Mouse (Mus musculus) hindbrain, postnatal 0 days (tissue): Measurements from ENCODE around the gene Tpp1. TPM values are rescaled to one million over a fixed set of nuclear protein-coding genes. Genes with fewer than 3 reads are reported as not detected.

Experiments used
- ATAC-seq: fragments of 200-750 bp; cut with Nextera tagmentation; 2 replicates; pipeline ENCODE4 v1.8.0; 2017; ENCODE audit warnings: mild to moderate bottlenecking, moderate TSS enrichment, moderate library complexity
- DNase-seq: peaks from one replicate; pipeline ENCODE4 v3.0.0-alpha.2; 2015; ENCODE audit warnings: low spot score
- H3K27ac ChIP-seq: fragments of 300-500 bp; sonication (generic); 2 replicates; pipeline ENCODE4 v1.5.1; 2014; ENCODE audit warnings: mild to moderate bottlenecking
- H3K27me3 ChIP-seq: fragments of 300-500 bp; sonication (generic); 2 replicates; pipeline ENCODE4 v1.6.1; 2014; ENCODE audit warnings: low read length, mixed read lengths; ENCODE audit not compliant: insufficient read depth
- H3K36me3 ChIP-seq: fragments of 300-500 bp; sonication (generic); 2 replicates; pipeline ENCODE4 v1.6.1; 2014; ENCODE audit warnings: low read length, mixed read lengths; ENCODE audit not compliant: insufficient read depth
- H3K4me1 ChIP-seq: fragments of 300-500 bp; sonication (generic); 2 replicates; pipeline ENCODE4 v1.6.1; 2014; ENCODE audit warnings: antibody characterized with exemption, low read length, mixed read lengths; ENCODE audit not compliant: insufficient read depth
- H3K4me2 ChIP-seq: fragments of 300-500 bp; sonication (generic); 2 replicates; pipeline ENCODE4 v1.6.1; 2014; ENCODE audit warnings: low read depth, mild to moderate bottlenecking, low read length, moderate library complexity, mixed read lengths
- H3K4me3 ChIP-seq: fragments of 300-500 bp; sonication (generic); 2 replicates; pipeline ENCODE4 v1.5.1; 2014; ENCODE audit warnings: low read length
- H3K9ac ChIP-seq: fragments of 300-500 bp; sonication (generic); replicated peaks from 2 replicates; pipeline ENCODE4 v1.6.1; 2014; ENCODE audit warnings: mild to moderate bottlenecking, low read length, moderate library complexity, mixed read lengths
- H3K9me3 ChIP-seq: fragments of 300-500 bp; sonication (generic); 2 replicates; pipeline ENCODE4 v1.6.1; 2016; ENCODE audit warnings: low read length, mixed read lengths
- CTCF ChIP-seq: IDR thresholded peaks from 2 replicates; pipeline ENCODE4 v1.5.1; 2016; ENCODE audit warnings: antibody characterized with exemption, control low read depth, low read depth
- WGBS: fragments of 180-500 bp; shearing (Covaris S2); extraction: QIAGEN DNeasy Blood & Tissue Kit; methylation state at CpG from one replicate; pipeline ENCODE4 v1.1.7; 2014; 5-methylcytosine and 5-hydroxymethylcytosine counted together
- polyA plus RNA-seq: library from polyadenylated mRNA; unstranded; fragments of >200 nt; fragmentation: Nextera tagmentation; extraction: Ambion mirVana; gene quantifications from 2 replicates; pipeline ENCODE4 v1.2.1, GENCODE M21; 2015
- total RNA-seq: library from RNA; depleted of rRNA; stranded (reverse); fragments of >200 nt; gene quantifications from 2 replicates; pipeline ENCODE4 v1.2.3, GENCODE M21; 2014; rRNA removed

Tpp1 gene
- total RNA-seq (64.6 and 74.7 TPM in 2 replicates), polyA plus RNA-seq (47.1 and 53.7 TPM in 2 replicates)

- peak within 1 kb of the TSS; percentile 61 for H3K9ac ChIP-seq
- H3K27me3 ChIP-seq, result no peaks in the 10 kb centered on the region
- peak within 1 kb of the TSS; percentile 50 for H3K4me3 ChIP-seq
- no peaks in the 10 kb centered on the region for H3K9me3 ChIP-seq
- DNase-seq, result peak; percentile 94
- no peak for TF ChIP-seq CTCF
- peak; percentile 95 for ATAC-seq
- no peaks in the 10 kb centered on the region for H3K4me1 ChIP-seq
- peak within 1 kb of the TSS; percentile 92 for H3K4me2 ChIP-seq
- H3K36me3 ChIP-seq, result peaks cover 38% of the 10 kb centered on the region
- peak within 1 kb of the TSS; percentile 76 for H3K27ac ChIP-seq
- WGBS, result 21% methylated on average over 20 of the region's 20 CpGs
These were observed at the start of gene Tpp1 for GRCm38 (mm10) chr7:105751491-105752433. Gene Tpp1 (minus strand): TSS chr7:105752235.

DNA sequence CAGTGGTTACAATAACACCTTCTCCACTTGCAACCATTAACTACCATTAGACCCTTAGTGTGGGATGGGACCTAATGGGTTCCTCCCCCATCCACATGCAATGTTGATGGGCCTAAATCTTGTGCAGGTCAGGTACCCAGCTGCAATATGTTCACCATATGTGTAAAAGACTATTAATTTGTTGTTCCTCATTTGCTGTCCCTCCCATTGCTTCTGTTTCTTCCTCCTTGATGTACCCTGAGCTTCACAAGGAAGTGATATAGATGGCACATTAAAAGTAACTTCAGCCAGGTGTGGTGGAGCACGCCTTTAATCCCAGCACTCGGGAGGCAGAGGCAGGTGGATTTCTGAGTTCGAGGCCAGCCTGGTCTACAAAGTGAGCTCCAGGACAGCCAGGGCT lies 44.9 kb upstream of the Tpp1 start:
- ATAC-seq, result no peak
- no peak overlapping the region for H3K4me3 ChIP-seq
- no peaks in the 10 kb centered on the region for H3K27me3 ChIP-seq
- no peak overlapping the region for H3K4me2 ChIP-seq
- WGBS, result 97% methylated on average over 3 of the region's 3 CpGs
- H3K4me1 ChIP-seq, result no peaks in the 10 kb centered on the region
- DNase-seq, result no peak
- H3K9me3 ChIP-seq, result no peaks in the 10 kb centered on the region
- no peak for TF ChIP-seq CTCF
- no peak overlapping the region for H3K27ac ChIP-seq
- no peaks in the 10 kb centered on the region for H3K36me3 ChIP-seq
- no peak overlapping the region for H3K9ac ChIP-seq

DNA sequence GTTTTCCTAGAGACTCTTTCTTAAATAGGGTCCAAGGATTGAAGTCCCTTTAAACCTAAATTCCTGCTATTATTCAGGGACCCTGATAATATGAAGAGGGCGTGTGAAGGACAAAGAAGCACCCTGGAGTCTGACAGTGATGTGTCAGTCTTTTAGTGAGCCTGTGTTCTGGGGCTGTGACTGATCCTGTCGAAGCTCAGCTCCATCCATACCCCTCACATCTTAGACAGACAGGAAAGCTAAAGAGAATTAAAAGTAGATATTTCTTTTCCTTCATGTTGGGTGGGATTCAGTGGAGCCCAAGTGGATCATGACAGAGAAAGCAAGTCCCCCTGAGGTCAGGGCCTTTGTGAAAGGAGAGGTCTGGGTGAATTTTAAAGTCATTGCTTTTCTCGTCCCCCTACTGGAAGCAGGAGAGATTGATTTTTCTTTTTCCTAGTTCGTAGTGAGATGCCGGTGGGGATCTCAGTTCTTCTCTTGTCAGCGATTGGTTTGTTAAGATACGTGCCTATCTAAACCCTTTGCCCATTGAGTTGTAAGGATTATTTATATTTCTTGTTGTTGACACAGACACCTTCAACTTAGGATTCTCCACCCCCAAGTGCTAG lies 43.8 kb upstream of the Tpp1 start:
- TF ChIP-seq CTCF, result peak; percentile 58
- DNase-seq, result no peak

DNA sequence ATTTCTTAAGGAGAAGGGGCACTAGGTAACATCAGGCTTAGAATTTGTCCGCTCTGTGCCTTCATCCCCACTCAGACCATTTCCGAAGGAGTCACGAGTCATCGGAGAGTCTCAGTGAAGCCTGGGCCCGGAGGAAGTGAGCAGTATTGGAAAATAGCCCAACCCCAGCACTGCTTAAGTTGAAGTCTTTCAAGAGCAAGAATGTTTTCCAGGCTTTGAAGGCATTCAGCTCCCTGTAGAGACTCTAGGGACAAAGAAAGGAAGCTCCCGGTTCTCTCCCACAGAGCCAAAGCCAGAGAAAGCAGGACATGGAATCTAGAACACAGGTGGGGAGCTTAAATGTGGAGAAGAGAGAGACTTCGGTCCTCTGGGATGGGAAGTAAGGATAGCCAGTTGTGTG lies 41.7 kb upstream of the Tpp1 start:
- ATAC-seq (no peak), DNase-seq (no peak)
- H3K27ac ChIP-seq, result no peak overlapping the region
- no peak overlapping the region for H3K4me3 ChIP-seq
- WGBS, result 58% methylated on average over 7 of the region's 7 CpGs
- no peaks in the 10 kb centered on the region for H3K36me3 ChIP-seq
- H3K4me1 ChIP-seq, result no peaks in the 10 kb centered on the region
- no peak for TF ChIP-seq CTCF
- no peaks in the 10 kb centered on the region for H3K9me3 ChIP-seq
- no peak overlapping the region for H3K9ac ChIP-seq
- no peaks in the 10 kb centered on the region for H3K27me3 ChIP-seq
- no peak overlapping the region for H3K4me2 ChIP-seq

More for the DNA sequence above, 43.8 kb upstream of the Tpp1 start:
- ATAC-seq, result peak; percentile 43; the same call in 1 of the 2 replicates
- 19% methylated on average over 7 of the region's 7 CpGs for WGBS
- H3K27ac ChIP-seq, result no peak overlapping the region
- no peaks in the 10 kb centered on the region for H3K4me1 ChIP-seq
- no peak overlapping the region for H3K9ac ChIP-seq
- no peak overlapping the region for H3K4me3 ChIP-seq
- no peaks in the 10 kb centered on the region for H3K9me3 ChIP-seq
- no peak overlapping the region for H3K4me2 ChIP-seq
- no peaks in the 10 kb centered on the region for H3K36me3 ChIP-seq
- H3K27me3 ChIP-seq, result no peaks in the 10 kb centered on the region

DNA sequence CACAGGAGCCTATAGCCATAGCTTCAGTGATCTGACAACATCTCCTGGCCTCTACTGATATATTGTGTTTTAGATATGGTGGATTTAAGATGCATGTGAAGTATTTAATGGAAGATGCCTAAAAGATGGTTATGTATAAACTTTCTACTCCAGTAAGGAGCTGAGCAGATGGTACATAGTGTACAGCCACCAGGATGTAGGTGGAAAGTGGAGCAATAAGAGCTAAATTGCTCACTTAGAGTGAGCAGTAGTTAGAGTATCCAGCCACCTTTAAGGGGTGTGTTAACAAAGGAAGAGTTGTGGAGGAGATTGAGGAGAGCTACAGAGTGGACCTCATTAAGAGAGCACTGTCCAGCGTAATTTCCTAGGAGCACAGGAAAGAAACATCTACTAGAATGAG lies 39.1 kb upstream of the Tpp1 start:
- H3K9me3 ChIP-seq, result no peaks in the 10 kb centered on the region
- 88% methylated on average over 1 of the region's 1 CpGs for WGBS
- H3K9ac ChIP-seq, result no peak overlapping the region
- DNase-seq, result no peak
- H3K4me2 ChIP-seq, result no peak overlapping the region
- no peak for ATAC-seq
- peaks cover 11% of the 10 kb centered on the region for H3K4me1 ChIP-seq
- no peak overlapping the region for H3K4me3 ChIP-seq
- TF ChIP-seq CTCF, result no peak
- H3K27ac ChIP-seq, result no peak overlapping the region
- H3K36me3 ChIP-seq, result no peaks in the 10 kb centered on the region
- H3K27me3 ChIP-seq, result no peaks in the 10 kb centered on the region

DNA sequence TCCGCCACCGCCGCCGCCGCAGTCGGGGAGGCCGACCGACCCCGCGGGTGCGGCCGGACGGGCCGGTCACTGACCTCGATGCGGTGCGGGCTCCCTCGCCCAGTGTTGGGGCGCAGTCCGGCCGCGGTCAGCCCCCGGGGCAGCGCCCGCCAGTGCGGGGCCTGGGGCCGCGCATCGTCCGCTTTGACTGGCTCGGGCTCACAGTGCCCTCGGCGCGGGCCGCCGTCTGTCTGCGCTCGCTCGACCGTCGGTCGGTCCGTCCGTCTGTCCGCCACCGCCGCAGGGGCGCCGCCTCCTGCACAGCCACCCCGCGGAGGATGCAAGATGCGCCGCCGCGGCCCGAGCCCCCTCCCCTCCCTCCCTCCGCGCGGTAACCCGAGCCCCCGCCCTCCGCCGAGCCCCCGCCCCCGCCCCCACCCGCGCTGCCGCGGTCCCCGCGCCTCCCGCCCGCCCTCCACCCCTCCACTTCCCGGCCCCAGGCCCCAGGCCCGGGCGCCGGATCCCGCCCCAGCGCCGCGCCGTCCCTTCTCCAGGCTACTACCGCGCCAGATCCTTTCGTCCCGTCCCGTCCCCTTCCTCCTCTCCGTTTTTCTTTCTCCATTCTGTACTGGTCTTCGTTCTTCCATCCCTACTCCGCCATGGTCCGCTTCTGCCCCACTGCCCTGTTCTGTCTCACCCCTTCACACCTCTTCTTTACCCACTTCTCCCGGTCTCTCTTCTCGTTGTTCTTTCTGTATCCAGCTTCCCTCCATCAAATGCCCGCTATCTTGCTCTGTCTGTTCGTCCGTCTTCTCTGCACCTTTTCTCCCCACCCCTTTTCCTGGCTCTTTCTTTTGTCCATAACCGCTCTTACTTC lies 35.5 kb upstream of the Tpp1 start, which contains the start of gene Dchs1:
Gene Dchs1, minus strand, starts transcription at position 370 of the 856 bp plus-strand sequence.
- peak within 1 kb of the TSS; percentile 97 for H3K27ac ChIP-seq
- ATAC-seq, result peak; percentile 77
- H3K4me3 ChIP-seq, result peak within 1 kb of the TSS; percentile 96
- peak within 1 kb of the TSS; percentile 84 for H3K4me2 ChIP-seq
- no peaks in the 10 kb centered on the region for H3K9me3 ChIP-seq
- peak; percentile 75 for DNase-seq
- peaks cover 6% of the 10 kb centered on the region; the same call in 1 of the 2 replicates for H3K36me3 ChIP-seq
- peaks cover 32% of the 10 kb centered on the region for H3K4me1 ChIP-seq
- TF ChIP-seq CTCF, result no peak
- WGBS, result under 1% methylated on average over 68 of the region's 97 CpGs
- H3K27me3 ChIP-seq, result no peaks in the 10 kb centered on the region
- peak within 1 kb of the TSS; percentile 99 for H3K9ac ChIP-seq
